Mouse (Mus musculus) CH12.LX (cell line): Measurements from ENCODE around the gene Psmg1. TPM values are rescaled to one million over a fixed set of nuclear protein-coding genes. Genes with fewer than 3 reads are reported as not detected.

Experiments used
- DNase-seq: peaks from one replicate; pipeline ENCODE4 v3.0.0-alpha.2; 2013; ENCODE audit errors: extremely low read depth
- H3K27ac ChIP-seq: 2 replicates; pipeline ENCODE4 v1.5.1; 2012; ENCODE audit warnings: low read depth, mild to moderate bottlenecking, control low read depth, moderate library complexity; ENCODE audit not compliant: insufficient read depth
- H3K27me3 ChIP-seq: replicated peaks from 2 replicates; pipeline ENCODE3; 2012; ENCODE audit warnings: inconsistent platforms
- H3K36me3 ChIP-seq, 2 experiments: replicated peaks in 1 of 2; 2 replicates each; pipeline versions ENCODE3 to v1.6.1; 2012; ENCODE audit warnings: inconsistent platforms in 1 of 2, low read length in 1 of 2, mild to moderate bottlenecking in 1 of 2, mixed read lengths in 1 of 2, moderate library complexity in 1 of 2; ENCODE audit not compliant: control insufficient read depth in 1 of 2, insufficient read depth in 1 of 2
- H3K4me1 ChIP-seq, 2 experiments: 2 replicates each; pipeline ENCODE4 v1.6.1; 2012; ENCODE audit warnings: inconsistent platforms in 1 of 2, moderate library complexity in 1 of 2; ENCODE audit not compliant: insufficient read depth in 2 of 2, control insufficient read depth in 1 of 2
- H3K4me2 ChIP-seq: 2 replicates; pipeline ENCODE4 v1.6.1; 2012; ENCODE audit warnings: low read depth, mild to moderate bottlenecking, control low read depth; ENCODE audit not compliant: poor library complexity, insufficient read depth, severe bottlenecking
- H3K4me3 ChIP-seq, 3 experiments: fragments of 150-350 bp in 1 of 3; sonication (generic) in 1 of 3; replicated peaks in 1 of 3; 2 replicates each; pipeline versions ENCODE3 to v1.5.1; 2011 to 2012; ENCODE audit warnings: low read depth in 2 of 3, low read length in 2 of 3, mild to moderate bottlenecking in 2 of 3, moderate library complexity in 2 of 3, control low read depth in 1 of 3, improper control_type of control experiment in 1 of 3, inconsistent platforms in 1 of 3, mixed read lengths in 1 of 3; ENCODE audit not compliant: poor library complexity in 1 of 3
- H3K79me2 ChIP-seq: replicated peaks from 2 replicates; pipeline ENCODE4 v1.6.1; 2012; ENCODE audit warnings: mild to moderate bottlenecking, moderate library complexity; ENCODE audit not compliant: control insufficient read depth, poor library complexity, insufficient read depth, severe bottlenecking; ENCODE audit errors: extremely low read depth
- H3K9ac ChIP-seq: 2 replicates; pipeline ENCODE4 v1.6.1; 2012; ENCODE audit warnings: low read depth, mild to moderate bottlenecking, control low read depth, moderate library complexity; ENCODE audit not compliant: insufficient read depth
- H3K9me3 ChIP-seq: replicated peaks from 2 replicates; pipeline ENCODE3; 2012; ENCODE audit warnings: low read length, inconsistent platforms, mixed read lengths
- BHLHE40 ChIP-seq: IDR thresholded peaks from 2 replicates; pipeline ENCODE4 v1.6.1; 2011; ENCODE audit warnings: mild to moderate bottlenecking, low read depth, low read length, improper control_type of control experiment
- CHD2 ChIP-seq: IDR thresholded peaks from 2 replicates; pipeline ENCODE4 v1.6.1; 2011; ENCODE audit warnings: low read length, improper control_type of control experiment
- CTCF ChIP-seq, 2 experiments: IDR thresholded peaks in 1 of 2; conservative IDR thresholded peaks in 1 of 2; 2 replicates each; pipeline ENCODE4 v1.5.1; 2011 to 2012; ENCODE audit warnings: low read depth in 2 of 2, low read length in 2 of 2, improper control_type of control experiment in 1 of 2, inconsistent platforms in 1 of 2, mild to moderate bottlenecking in 1 of 2, moderate library complexity in 1 of 2
- E2F4 ChIP-seq: IDR thresholded peaks from 2 replicates; pipeline ENCODE4 v1.6.1; 2011; ENCODE audit warnings: low read depth, low read length, improper control_type of control experiment; ENCODE audit not compliant: insufficient replicate concordance
- ETS1 ChIP-seq: conservative IDR thresholded peaks from 2 replicates; pipeline ENCODE4 v1.6.1; 2012; ENCODE audit warnings: low read depth, mild to moderate bottlenecking, inconsistent platforms, low read length, improper control_type of control experiment, moderate library complexity
- GABPA ChIP-seq: IDR thresholded peaks from 2 replicates; pipeline ENCODE4 v1.6.1; 2012; ENCODE audit warnings: low read depth, low read length, improper control_type of control experiment, inconsistent platforms; ENCODE audit not compliant: insufficient replicate concordance
- HCFC1 ChIP-seq: IDR thresholded peaks from 2 replicates; pipeline ENCODE4 v1.6.1; 2012; ENCODE audit warnings: low read depth, mild to moderate bottlenecking, inconsistent platforms, low read length, improper control_type of control experiment
- JUND ChIP-seq: conservative IDR thresholded peaks from 2 replicates; pipeline ENCODE4 v1.6.1; 2011; ENCODE audit warnings: low read depth, low read length, improper control_type of control experiment
- MAZ ChIP-seq: IDR thresholded peaks from 2 replicates; pipeline ENCODE4 v1.6.1; 2012; ENCODE audit warnings: low read depth, mild to moderate bottlenecking, inconsistent platforms, low read length, improper control_type of control experiment, moderate library complexity
- NELFE ChIP-seq: IDR thresholded peaks from 2 replicates; pipeline ENCODE4 v1.6.1; 2011; ENCODE audit warnings: low read depth, low read length, improper control_type of control experiment
- NRF1 ChIP-seq: IDR thresholded peaks from 2 replicates; pipeline ENCODE4 v1.6.1; 2014; ENCODE audit warnings: low read depth, mild to moderate bottlenecking, inconsistent platforms, low read length, improper control_type of control experiment, moderate library complexity
- RAD21 ChIP-seq: IDR thresholded peaks from 2 replicates; pipeline ENCODE4 v1.6.1; 2011; ENCODE audit warnings: low read depth, mild to moderate bottlenecking, low read length, improper control_type of control experiment, moderate library complexity
- SMC3 ChIP-seq: IDR thresholded peaks from 2 replicates; pipeline ENCODE4 v1.6.1; 2011; ENCODE audit warnings: low read depth, low read length, improper control_type of control experiment
- UBTF ChIP-seq: IDR thresholded peaks from 2 replicates; pipeline ENCODE4 v1.6.1; 2012; ENCODE audit warnings: low read depth, mild to moderate bottlenecking, inconsistent platforms, low read length, improper control_type of control experiment, moderate library complexity
- USF1 ChIP-seq: IDR thresholded peaks from 2 replicates; pipeline ENCODE4 v1.6.1; 2014; ENCODE audit warnings: low read depth, mild to moderate bottlenecking, inconsistent platforms, low read length, improper control_type of control experiment
- ZC3H11A ChIP-seq: IDR thresholded peaks from 2 replicates; pipeline ENCODE4 v1.6.1; 2012; ENCODE audit warnings: low read depth, mild to moderate bottlenecking, inconsistent platforms, low read length, improper control_type of control experiment
- ZKSCAN1 ChIP-seq: IDR thresholded peaks from 2 replicates; pipeline ENCODE4 v1.6.1; 2012; ENCODE audit warnings: low read depth, inconsistent platforms, low read length, improper control_type of control experiment, borderline replicate concordance
- ZMIZ1 ChIP-seq: IDR thresholded peaks from 2 replicates; pipeline ENCODE4 v1.6.1; 2012; ENCODE audit warnings: low read depth, mild to moderate bottlenecking, inconsistent platforms, low read length, improper control_type of control experiment
- ZNF384 ChIP-seq: IDR thresholded peaks from 2 replicates; pipeline ENCODE4 v1.6.1; 2012; ENCODE audit warnings: low read depth, low read length, improper control_type of control experiment, inconsistent platforms
- dilution Hi-C: fragments of 300-500 bp; cut with MboI; formaldehyde crosslinking; loops from 2 replicates; pipeline ENCODE4 v1.14.3; 2020; ENCODE audit warnings: low sequenced_read_pairs; ENCODE audit not compliant: extremely low pct_unique_long_range_greater_than_20kb, extremely low pct_ligation_motif_present
- in situ Hi-C: fragments of 300-500 bp; cut with MboI; formaldehyde crosslinking; loops from 3 replicates; pipeline ENCODE4 v1.14.3; 2019; ENCODE audit warnings: low sequenced_read_pairs, low pct_ligation_motif_present, low pct_unique_long_range_greater_than_20kb, mixed read lengths
- polyA plus RNA-seq: library from polyadenylated mRNA; unstranded; fragments of >175 nt; gene quantifications from 2 replicates; pipeline ENCODE4 v1.2.1, GENCODE M21; 2012; ENCODE audit warnings: low read depth; ENCODE audit not compliant: insufficient read length
- total RNA-seq, 2 experiments: library from RNA; depleted of rRNA; stranded (reverse); fragments of 300-350 nt in 1 of 2; fragments of >200 nt in 1 of 2; gene quantifications; 2 replicates each; pipeline ENCODE4 v1.2.3; 2012 to 2014

The Psmg1 gene
- total and polyA plus RNA-seq, 3 experiments = 134 to 256 (median 198) TPM

GRCm38 (mm10) chr16:95943186-95943585, 47.6 kb downstream of the Psmg1 start:
- peaks cover 11% of the 10 kb centered on the region for H3K9me3 ChIP-seq
- dilution Hi-C loops = no loop called here
- no peak overlapping the region for H3K4me2 ChIP-seq
- in situ Hi-C loops = loop anchor here (10.0 kb wide), 1 partner anchor 288 kb away; no protein-coding TSS in a partner anchor
- TF ChIP-seq CTCF (conservative IDR thresholded peaks at IDR 0.05 in 1 of 2, IDR thresholded peaks at IDR 0.05 in 1 of 2; ENCODE audit: low read depth in 2 of 2, low read length in 2 of 2) = no peak
- TF ChIP-seq ZKSCAN1 = no peak
- TF ChIP-seq RAD21 = no peak
- no peak for TF ChIP-seq ETS1
- no peak for TF ChIP-seq NELFE
- TF ChIP-seq SMC3 = no peak
- no peak for TF ChIP-seq ZC3H11A
- TF ChIP-seq CHD2 = no peak
- no peak for TF ChIP-seq ZNF384
- TF ChIP-seq JUND = no peak
- no peak for TF ChIP-seq GABPA
- TF ChIP-seq ZMIZ1 = no peak
- TF ChIP-seq USF1 = no peak
- TF ChIP-seq MAZ = no peak
- no peak for TF ChIP-seq HCFC1
- no peak for TF ChIP-seq BHLHE40
- no peak for TF ChIP-seq NRF1
- no peak overlapping the region for H3K27ac ChIP-seq
- DNase-seq = no peak
- no peak overlapping the region for H3K4me3 ChIP-seq
- peaks cover 2% of the 10 kb centered on the region for H3K27me3 ChIP-seq
- no peaks in the 10 kb centered on the region for H3K79me2 ChIP-seq
- peaks cover 4 to 14% of the 10 kb centered on the region in 2 experiments for H3K4me1 ChIP-seq
- no peak overlapping the region for H3K9ac ChIP-seq
- H3K36me3 ChIP-seq = peaks cover 0 to 6% of the 10 kb centered on the region in 2 experiments

- H3K27ac ChIP-seq = no peak overlapping the region
- H3K4me2 ChIP-seq = no peak overlapping the region
- peaks cover 2% of the 10 kb centered on the region for H3K27me3 ChIP-seq
- H3K9me3 ChIP-seq = peaks cover 23% of the 10 kb centered on the region
- H3K4me1 ChIP-seq = peaks cover 4 to 14% of the 10 kb centered on the region in 2 experiments
- no peak overlapping the region for H3K4me3 ChIP-seq
- no peaks in the 10 kb centered on the region for H3K79me2 ChIP-seq
- no peak for DNase-seq
- H3K9ac ChIP-seq = no peak overlapping the region
- TF ChIP-seq GABPA (no peak), E2F4 (no peak), UBTF (no peak), NRF1 (no peak)
- dilution Hi-C loops (no loop called here), in situ Hi-C loops (loop anchor here (10.0 kb wide), 1 partner anchor 287 kb away; no protein-coding TSS in a partner anchor)
- H3K36me3 ChIP-seq = peaks cover 0 to 11% of the 10 kb centered on the region in 2 experiments
Measured at GRCm38 (mm10) chr16:95941575-95941974, 49.2 kb downstream of the Psmg1 start.
